Mouse (Mus musculus) stomach, postnatal 0 days (tissue): Measurements from ENCODE around the gene Jrkl.

Experiments used
- CTCF ChIP-seq: IDR thresholded peaks from 2 replicates; pipeline ENCODE4 v1.5.1; 2016; ENCODE audit warnings: antibody characterized with exemption, low read depth, mild to moderate bottlenecking, moderate library complexity
- EP300 ChIP-seq: optimal IDR thresholded peaks from 2 replicates; pipeline ENCODE3; 2016; ENCODE audit warnings: antibody characterized with exemption

DNA sequence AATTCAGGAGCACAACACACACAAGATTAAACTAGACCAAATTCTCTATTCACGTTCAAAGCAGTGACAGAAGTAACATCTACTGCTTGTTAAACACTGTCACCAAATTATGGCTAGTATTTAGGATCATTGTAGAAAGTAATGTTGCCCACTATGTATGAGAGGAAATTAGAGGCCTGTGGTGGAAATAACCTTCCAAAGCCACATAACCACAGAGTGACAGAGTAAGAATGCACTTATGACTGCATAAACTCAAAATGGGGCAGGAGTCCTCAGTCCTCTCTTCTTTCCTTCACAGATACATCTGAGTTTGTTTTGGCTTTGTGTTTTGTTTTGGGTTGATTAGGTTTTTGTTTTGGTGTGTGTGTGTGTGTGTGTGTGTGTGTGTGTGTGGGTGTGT is 42.5 kb downstream of the Jrkl start:
- no peak for TF ChIP-seq CTCF
- TF ChIP-seq EP300, result no peak
